Mouse (Mus musculus) layer of hippocampus, postnatal 36 days (tissue): ENCODE results near the gene Hoxa4. TPM values are rescaled to one million over a fixed set of nuclear protein-coding genes. Genes with fewer than 3 reads are reported as not detected.

Experiments used
- DNase-seq, 2 experiments: peaks; one replicate each; pipeline ENCODE4 v3.0.0; 2022
- total RNA-seq, 2 experiments: library from RNA; stranded (reverse); gene quantifications; 2 replicates each; pipeline ENCODE4 v1.2.3; 2021

Hoxa4 gene
- not detected for total RNA-seq

GRCm38 (mm10) chr6:52190906-52191810 lies at the start of gene Hoxa4:
Gene Hoxa4 (minus strand): TSS chr6:52191753.
- DNase-seq, result no peak

GRCm38 (mm10) chr6:52241001-52241621 lies 49.6 kb upstream of the Hoxa4 start:
- DNase-seq, result no peak

GRCm38 (mm10) chr6:52240389-52241000 lies 48.9 kb upstream of the Hoxa4 start, which contains the start of gene Hoxa10:
Gene Hoxa10 (minus strand): TSS chr6:52240854.
- DNase-seq, result no peak

GRCm38 (mm10) chr6:52239625-52240388 lies 48.3 kb upstream of the Hoxa4 start:
- no peak for DNase-seq

GRCm38 (mm10) chr6:52238976-52239375 lies 47.4 kb upstream of the Hoxa4 start:
- DNase-seq, result no peak

DNA sequence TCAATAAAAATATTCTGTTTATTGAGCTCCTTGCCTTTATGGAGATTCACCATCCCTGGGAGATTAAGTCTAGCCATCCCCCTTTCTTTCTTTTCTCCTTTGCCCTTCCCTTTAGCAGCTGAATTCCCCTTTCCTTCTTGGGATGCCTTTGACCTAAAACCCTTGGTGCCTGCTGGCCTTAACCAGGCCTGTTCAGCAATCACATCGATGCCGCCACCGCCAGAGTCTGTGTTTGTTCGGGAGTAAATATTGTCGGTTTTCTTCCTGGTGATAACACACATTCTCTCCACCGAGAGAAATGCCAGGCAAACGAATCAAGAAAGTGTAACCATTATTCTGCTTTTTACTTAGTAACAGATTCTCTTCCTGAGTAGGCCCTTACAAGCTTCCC lies 46.6 kb upstream of the Hoxa4 start:
- DNase-seq, result no peak

GRCm38 (mm10) chr6:52237346-52238154 lies 46.0 kb upstream of the Hoxa4 start:
- DNase-seq, result no peak

GRCm38 (mm10) chr6:52236806-52237205 lies 45.3 kb upstream of the Hoxa4 start:
- DNase-seq, result no peak

DNA sequence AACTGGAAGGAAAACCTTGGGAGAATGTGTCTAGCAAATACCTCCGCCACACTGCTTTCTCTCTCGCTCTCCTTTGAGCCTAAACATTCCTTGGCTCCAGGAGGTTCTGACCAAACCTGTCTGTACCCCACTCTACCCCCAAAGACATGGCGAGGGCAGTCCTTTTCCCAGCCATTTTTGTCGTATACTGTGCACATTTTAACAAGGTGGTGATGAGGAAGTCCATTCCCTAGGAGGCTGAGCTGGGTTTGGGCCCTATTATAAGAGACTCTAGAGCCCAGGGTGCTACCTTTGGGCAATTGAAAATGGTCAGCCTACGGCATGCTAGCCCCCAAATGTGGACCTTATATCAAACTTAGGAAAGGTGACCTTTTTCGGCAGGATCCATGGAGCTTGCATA lies 44.3 kb upstream of the Hoxa4 start:
- no peak for DNase-seq

DNA sequence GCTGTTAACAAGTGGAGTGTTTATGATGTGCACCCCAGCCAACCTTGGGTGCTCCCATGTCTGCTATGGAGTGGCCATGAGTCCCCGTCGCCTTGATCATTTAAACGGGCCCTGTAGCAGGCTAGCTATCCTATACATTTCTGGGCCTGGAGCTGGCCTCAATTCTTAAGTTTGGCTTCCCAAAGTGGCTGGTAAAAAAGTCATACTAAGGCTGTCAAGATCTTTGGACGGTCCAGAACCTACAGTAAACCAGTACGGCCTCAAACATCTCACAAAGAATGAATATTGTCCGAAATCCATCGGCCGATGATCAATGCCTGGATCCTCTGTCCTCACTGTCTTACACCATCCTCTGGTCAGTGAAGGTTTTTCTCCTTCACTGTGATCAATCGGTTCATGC lies 43.7 kb upstream of the Hoxa4 start:
- no peak for DNase-seq

DNA sequence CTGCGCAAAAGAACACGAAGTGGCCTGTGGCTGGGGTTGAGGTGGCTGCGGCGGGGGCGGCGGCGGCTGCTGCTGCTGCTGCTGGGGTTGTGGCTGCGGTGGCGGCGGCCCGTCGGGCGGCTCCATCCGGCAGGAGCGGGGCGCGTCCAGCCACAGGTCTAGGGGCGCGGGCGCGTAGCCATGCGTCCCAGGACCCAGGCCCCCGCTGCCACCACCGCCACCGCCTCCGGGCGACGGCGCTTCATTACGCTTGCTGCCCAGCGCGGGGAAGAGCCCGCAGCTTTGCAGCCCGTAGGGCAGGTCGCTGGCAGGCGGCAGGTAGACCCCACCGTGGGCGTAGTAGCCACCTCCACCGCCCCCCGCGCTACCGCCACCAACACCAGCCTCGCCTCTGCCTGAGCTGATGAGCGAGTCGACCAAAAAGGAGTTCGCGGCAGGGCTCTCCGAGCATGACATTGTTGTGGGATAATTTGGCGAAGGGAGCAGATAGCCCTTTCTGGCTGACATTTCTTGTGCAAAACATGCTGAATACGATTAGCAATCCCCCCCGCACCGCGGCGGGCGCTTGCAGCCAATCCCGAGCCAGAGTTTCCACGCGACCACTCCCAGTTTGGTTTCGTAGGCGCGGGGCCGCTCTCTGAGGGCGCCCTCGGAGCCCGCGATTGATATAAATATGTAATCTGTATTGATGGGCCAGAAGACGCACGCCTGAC lies 43.0 kb upstream of the Hoxa4 start:
- no peak for DNase-seq

GRCm38 (mm10) chr6:52233546-52234427 lies 42.2 kb upstream of the Hoxa4 start:
- DNase-seq, result no peak

DNA sequence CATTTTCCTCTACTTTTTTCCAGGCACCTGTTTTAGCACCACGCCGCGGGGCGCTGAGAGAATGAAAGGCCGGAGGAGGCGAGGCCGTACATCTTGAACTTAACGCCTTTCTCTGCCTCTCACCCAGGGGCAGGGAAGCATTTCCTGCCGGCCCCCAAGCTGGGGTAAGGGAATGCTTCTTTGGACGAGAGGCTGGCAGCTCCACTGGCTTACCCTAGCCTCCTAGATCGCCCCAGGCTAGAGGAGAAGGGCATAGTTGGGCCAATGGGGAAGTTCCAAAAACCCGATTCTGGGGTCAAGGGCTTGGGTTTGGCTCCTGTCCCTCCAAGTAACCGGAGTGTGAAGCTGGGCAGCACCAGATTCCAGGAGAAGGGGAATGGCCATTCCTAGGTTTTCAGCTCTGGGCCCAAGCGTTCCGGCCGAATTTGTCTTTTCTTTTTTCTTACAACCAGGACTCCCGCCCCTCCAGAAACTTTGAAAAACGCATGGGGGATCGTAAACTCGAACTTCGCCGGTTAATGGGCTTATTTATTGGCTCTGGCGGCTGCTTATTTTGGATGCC lies 41.5 kb upstream of the Hoxa4 start:
- DNase-seq, result no peak

GRCm38 (mm10) chr6:52232568-52232965 lies 41.0 kb upstream of the Hoxa4 start:
- no peak for DNase-seq

DNA sequence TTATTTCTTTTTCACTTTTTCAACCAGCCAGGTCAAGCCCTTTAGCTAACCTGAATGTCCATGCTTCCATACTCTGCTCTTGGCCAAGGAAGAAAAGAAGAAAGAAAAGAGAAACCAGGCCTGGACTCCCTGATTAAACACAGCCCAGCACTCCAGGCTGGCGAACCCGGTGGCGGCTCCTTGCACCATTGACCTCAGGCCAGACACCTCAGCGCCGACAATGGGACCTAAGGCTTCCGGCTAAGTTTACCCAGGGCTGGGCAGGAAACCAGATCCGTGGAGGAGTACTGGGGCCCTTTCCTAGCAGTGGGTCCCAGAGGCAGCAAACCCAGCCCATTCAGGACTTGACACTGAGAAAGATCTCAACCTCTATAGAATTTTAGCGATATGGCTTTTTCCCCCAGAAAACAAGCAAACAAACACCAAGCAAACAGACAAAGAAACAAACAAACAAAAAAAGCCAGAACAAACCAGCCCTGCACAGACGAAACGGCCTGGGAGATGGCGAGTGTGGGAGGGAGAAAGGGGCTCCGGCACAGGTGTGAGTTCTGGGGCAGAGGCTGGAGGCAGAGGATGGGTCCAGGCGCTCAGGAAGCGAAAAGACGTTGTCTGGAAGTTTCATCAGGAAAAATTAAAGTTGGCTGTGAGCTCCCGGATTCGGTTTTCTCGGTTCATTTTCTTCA lies 40.5 kb upstream of the Hoxa4 start:
- DNase-seq, result no peak

DNA sequence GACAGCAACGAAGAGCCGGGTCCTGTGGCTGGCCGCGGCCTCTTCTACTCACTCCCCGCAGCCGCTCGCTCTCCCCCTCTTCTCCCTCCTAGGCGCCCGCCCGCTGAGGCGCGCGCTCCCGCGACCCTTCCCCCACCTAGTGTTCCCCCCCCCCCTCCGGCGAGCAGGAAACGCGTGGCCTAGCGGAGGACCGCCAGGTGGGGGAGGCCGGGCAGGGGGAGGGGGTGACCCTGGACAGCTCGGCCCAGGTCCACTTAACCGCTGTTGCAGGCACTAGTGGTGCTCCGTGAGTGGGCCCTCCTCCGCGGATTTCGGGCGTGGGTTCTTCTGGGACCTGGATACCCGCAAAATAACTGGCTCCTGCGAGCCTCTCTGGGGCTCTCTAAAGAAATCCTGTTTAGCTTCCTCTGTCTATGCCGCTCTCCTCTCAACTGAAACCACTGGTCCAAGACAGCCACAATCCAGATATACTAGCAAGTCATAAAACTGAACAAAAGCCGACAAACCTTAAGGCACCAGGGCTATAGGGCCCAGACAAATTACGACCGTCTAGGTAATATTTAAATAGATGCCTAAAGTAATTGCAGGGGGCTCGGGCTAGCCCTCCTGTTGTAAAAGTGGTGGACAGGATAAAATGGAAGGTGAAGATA lies 39.1 kb upstream of the Hoxa4 start, which contains the start of gene Hoxa9:
TSS of gene Hoxa9 (minus strand) at position 574 of the 650 bp plus-strand sequence.
- no peak for DNase-seq

GRCm38 (mm10) chr6:52229558-52230416 lies 38.2 kb upstream of the Hoxa4 start:
- DNase-seq, result no peak
